Mouse (Mus musculus) thymus, adult 2 months (tissue): ENCODE measurements around the gene Cryl1.

Experiments
- CTCF ChIP-seq: fragments of 200-500 bp; IDR thresholded peaks from 2 replicates; pipeline ENCODE4 v1.5.1; 2012; ENCODE audit warnings: mild to moderate bottlenecking, control low read depth, low read length, moderate library complexity, borderline replicate concordance; ENCODE audit not compliant: control insufficient read depth, poor library complexity, insufficient read depth; ENCODE audit errors: extremely low read depth
- POLR2A ChIP-seq: fragments of 200-500 bp; IDR thresholded peaks from 2 replicates; pipeline ENCODE4 v1.6.1; 2012; ENCODE audit warnings: mild to moderate bottlenecking, low read length, control low read depth, moderate library complexity; ENCODE audit not compliant: control insufficient read depth, poor library complexity, insufficient read depth; ENCODE audit errors: extremely low read depth

DNA sequence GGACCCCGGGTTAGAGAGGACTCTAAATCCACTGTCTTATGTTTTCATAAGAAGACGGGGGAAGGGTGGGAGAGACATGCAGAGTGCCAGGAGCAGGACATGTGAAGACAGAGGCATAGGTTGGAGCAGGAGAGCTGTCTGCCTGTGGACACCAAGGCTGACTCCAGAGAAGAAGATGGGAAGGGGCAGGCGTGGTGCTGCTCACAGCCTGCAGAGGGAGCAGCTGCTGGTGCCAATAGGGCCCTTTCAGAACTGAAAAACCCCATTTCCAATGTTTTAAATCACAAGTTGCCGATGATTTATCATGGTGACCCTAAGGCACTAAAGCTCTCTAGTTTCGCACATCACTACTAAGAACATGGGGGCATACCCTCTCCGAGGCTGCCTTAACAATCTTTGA is 63.5 kb downstream of the Cryl1 start:
- TF ChIP-seq POLR2A (no peak), CTCF (peak; percentile 43; the same call in 1 of the 2 replicates)
